Mouse (Mus musculus) limb, embryonic 15.5 days (tissue): ENCODE measurements around the gene Cmc2. TPM values are rescaled to one million over a fixed set of nuclear protein-coding genes. Genes with fewer than 3 reads are reported as not detected.

Experiments used
- ATAC-seq: fragments of 200-750 bp; cut with Nextera tagmentation; 2 replicates; pipeline ENCODE4 v1.8.0; 2017; ENCODE audit warnings: low read depth, moderate TSS enrichment; ENCODE audit not compliant: insufficient number of reproducible peaks, low FRiP score, low TSS enrichment
- H3K27ac ChIP-seq: fragments of 300-500 bp; sonication (generic); 2 replicates; pipeline ENCODE4 v1.5.1; 2015; ENCODE audit warnings: moderate library complexity, mild to moderate bottlenecking, inconsistent platforms
- H3K27me3 ChIP-seq: fragments of 300-500 bp; sonication (generic); 2 replicates; pipeline ENCODE4 v1.6.1; 2015; ENCODE audit warnings: inconsistent platforms
- H3K36me3 ChIP-seq: fragments of 300-500 bp; sonication (generic); 2 replicates; pipeline ENCODE4 v1.6.1; 2015; ENCODE audit warnings: inconsistent platforms
- H3K4me1 ChIP-seq: fragments of 300-500 bp; sonication (generic); 2 replicates; pipeline ENCODE4 v1.6.1; 2015; ENCODE audit warnings: inconsistent platforms
- H3K4me2 ChIP-seq: fragments of 300-500 bp; sonication (generic); 2 replicates; pipeline ENCODE4 v1.6.1; 2015; ENCODE audit warnings: mild to moderate bottlenecking, inconsistent platforms
- H3K4me3 ChIP-seq: fragments of 300-500 bp; sonication (generic); 2 replicates; pipeline ENCODE4 v1.5.1; 2015; ENCODE audit warnings: mild to moderate bottlenecking, inconsistent platforms
- H3K9ac ChIP-seq: fragments of 300-500 bp; sonication (generic); 2 replicates; pipeline ENCODE4 v1.6.1; 2015; ENCODE audit warnings: inconsistent platforms
- H3K9me3 ChIP-seq: fragments of 300-500 bp; sonication (generic); 2 replicates; pipeline ENCODE4 v1.6.1; 2016; ENCODE audit warnings: inconsistent platforms
- WGBS: fragments of 180-500 bp; shearing (Covaris S2); methylation state at CpG from one replicate; pipeline ENCODE4 v1.1.7; 2015; 5-methylcytosine and 5-hydroxymethylcytosine counted together
- polyA plus RNA-seq: library from polyadenylated mRNA; unstranded; fragments of >200 nt; fragmentation: Nextera tagmentation; extraction: Ambion mirVana; gene quantifications from 2 replicates; pipeline ENCODE4 v1.2.1, GENCODE M21; 2015

Gene Cmc2
- polyA plus RNA-seq, 1 experiment from 2014 or later = 65.3 TPM

DNA sequence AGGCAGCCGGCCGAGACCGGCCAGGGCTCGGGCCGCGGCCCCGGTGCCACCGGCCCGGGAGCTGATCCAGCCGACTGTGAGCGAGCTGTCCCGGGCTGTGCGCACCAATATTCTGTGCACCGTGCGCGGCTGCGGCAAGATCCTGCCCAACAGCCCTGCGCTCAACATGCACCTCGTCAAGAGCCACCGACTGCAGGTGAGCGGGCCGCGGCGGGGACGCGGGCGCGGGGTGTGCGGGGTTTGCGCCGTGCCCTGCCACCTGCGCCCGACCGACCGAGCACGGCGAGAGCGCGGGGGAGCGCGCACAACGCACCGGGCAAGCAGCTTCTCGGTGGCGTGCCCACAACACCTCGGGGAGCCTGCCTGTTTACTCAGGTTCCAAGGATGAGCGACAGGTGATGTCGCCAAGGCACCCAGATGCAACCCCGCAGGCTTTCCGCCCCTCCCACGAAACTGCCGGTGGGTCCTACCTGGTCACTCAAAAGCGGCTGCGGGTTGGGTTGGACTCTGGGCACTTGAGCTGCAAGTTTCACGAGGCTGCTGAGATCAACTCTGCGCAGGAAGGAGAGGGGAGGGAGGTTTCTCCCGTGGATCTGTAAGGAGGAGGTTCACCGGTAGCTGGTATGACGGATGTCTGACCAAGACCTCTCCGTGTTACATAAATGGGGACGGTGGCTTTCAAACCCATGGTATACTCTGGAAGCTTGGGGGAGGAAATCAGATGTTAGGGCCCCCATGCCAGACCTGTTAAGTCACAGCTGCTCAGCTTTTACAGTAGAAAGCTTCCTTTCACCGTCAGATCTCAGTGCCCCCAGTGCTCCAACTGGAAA, 22.5 kb upstream of the Cmc2 start:
- Histone ChIP-seq H3K4me2 (peak overlapping the region; percentile 86), H3K9ac (peak overlapping the region; percentile 89), H3K4me3 (peak overlapping the region; percentile 95), H3K9me3 (no peaks in the 10 kb centered on the region), H3K27me3 (no peaks in the 10 kb centered on the region), H3K4me1 (peaks cover 16% of the 10 kb centered on the region), H3K27ac (peak overlapping the region; percentile 33), H3K36me3 (peaks cover 6% of the 10 kb centered on the region)
- under 1% methylated on average over 62 of the region's 62 CpGs for WGBS
- peak; percentile 38; the same call in 1 of the 2 replicates for ATAC-seq

DNA sequence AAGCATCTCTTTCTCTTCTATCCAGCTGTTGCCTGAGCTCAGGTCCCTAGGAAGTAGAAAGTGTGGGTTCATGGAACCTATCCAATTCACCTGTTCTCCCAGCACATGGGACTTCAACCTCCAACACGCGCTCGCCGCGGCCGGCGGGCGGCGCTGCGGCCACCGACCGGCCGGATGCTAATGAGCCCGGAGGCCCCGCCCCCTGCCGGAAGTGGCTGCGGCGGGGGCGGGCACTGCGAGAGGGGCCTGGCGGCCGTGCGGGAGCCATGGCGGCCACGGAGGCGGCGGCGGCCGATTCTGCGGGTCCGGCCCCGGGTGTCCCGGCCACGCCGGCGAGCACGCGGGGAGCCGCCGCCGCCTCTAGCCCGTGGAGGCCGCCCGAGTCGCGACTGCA, 21.9 kb upstream of the Cmc2 start, which contains the start of gene Atmin:
Gene Atmin, plus strand, starts transcription at position 233 of the 394 bp plus-strand sequence.
- Histone ChIP-seq H3K4me2 (peak within 1 kb of the TSS; percentile 86), H3K9me3 (no peaks in the 10 kb centered on the region), H3K4me3 (peak within 1 kb of the TSS; percentile 95), H3K27ac (peak within 1 kb of the TSS; percentile 33), H3K9ac (peak within 1 kb of the TSS; percentile 89), H3K4me1 (peaks cover 16% of the 10 kb centered on the region), H3K36me3 (peaks cover 9% of the 10 kb centered on the region), H3K27me3 (no peaks in the 10 kb centered on the region)
- ATAC-seq = peak; percentile 77
- under 1% methylated on average over 45 of the region's 46 CpGs for whole genome bisulfite sequencing

DNA sequence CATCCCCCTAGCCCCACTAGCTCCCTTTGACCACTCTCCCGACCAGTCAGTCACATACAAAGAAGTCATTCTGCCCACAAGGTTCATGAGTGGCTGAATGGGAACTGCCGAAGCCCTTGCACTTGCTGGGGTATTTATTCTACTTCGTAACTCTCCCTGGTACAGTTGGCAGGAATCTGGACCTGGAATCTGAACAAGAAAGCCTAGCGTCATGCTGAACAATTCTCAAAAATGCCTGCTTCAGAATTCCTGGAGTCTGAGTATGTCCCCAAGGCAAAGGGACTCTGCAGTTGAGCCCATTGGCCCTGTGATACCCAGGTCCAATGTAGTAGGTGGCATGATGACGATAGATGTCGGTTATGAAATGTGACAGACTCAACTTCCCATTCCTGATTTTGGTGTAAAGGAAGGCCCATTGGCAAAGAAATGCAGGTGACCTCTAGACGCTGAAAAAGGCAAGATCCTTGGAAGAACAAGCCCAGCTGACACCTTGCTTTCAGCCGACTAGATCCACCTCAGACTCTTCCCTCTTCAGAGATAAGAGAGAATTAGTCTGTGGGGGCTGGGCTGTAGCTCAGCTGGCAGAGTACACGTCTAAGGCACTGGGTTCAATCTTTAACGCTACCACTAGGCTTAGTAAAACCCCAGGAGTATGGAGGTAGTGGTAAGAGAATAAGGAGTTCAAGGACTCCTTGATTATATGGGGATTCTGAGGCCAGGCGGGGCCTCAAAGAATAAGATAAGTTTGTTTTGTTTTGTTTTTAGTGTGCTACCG, 21.2 kb upstream of the Cmc2 start:
- Histone ChIP-seq H3K4me3 (no peak overlapping the region; the same call in 1 of the 2 replicates), H3K9me3 (no peaks in the 10 kb centered on the region), H3K36me3 (peaks cover 15% of the 10 kb centered on the region), H3K27ac (no peak overlapping the region), H3K9ac (no peak overlapping the region), H3K4me1 (peaks cover 16% of the 10 kb centered on the region), H3K4me2 (no peak overlapping the region), H3K27me3 (no peaks in the 10 kb centered on the region)
- no peak for ATAC-seq
- WGBS = 78% methylated on average over 12 of the region's 12 CpGs

DNA sequence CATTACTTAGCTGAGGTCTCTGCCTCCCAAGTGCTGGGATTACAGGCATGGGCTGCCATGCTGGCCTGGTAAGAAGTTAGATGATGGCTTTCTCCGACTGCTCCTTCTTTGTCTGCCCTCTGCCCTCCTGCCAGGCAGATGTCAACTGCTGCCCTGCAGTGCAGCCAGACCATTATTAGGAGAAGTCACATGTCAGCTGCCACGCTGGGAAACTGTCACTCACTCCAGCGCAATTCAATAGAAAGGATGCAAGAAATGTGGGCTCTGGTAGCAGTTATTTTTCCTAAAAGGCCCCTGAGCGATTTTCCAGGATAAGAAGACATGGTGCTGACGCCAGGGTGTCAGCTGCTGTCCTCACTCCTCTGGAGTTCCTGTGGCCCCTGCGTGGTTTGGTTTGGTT, 14.3 kb upstream of the Cmc2 start:
- Histone ChIP-seq H3K27ac (no peak overlapping the region), H3K4me2 (no peak overlapping the region), H3K9me3 (no peaks in the 10 kb centered on the region), H3K27me3 (no peaks in the 10 kb centered on the region), H3K4me1 (no peaks in the 10 kb centered on the region), H3K9ac (no peak overlapping the region), H3K4me3 (no peak overlapping the region), H3K36me3 (peaks cover 70% of the 10 kb centered on the region)
- no peak for ATAC-seq
- WGBS = 88% methylated on average over 6 of the region's 6 CpGs

DNA sequence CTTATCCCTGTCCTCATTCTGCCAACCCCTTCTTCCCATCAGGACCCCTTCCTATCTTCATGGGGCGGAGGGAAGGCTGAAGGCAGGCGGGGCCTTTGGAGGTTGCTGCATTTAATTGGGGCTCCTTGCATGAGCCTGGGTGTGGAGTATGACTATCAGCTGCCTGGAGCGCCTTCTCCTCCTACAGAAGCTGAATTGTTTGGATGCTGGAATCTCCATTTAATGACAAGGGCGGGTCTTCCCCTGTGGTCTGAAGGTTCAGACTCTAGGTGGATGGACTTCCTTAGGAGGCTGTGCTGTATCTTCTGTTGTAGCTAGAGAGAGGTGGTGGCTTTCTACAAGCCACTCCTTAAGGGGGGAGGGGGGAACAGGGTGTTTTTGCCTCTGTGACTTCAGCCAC, 13.7 kb upstream of the Cmc2 start:
- no peak for ATAC-seq
- H3K9me3 ChIP-seq = no peaks in the 10 kb centered on the region

DNA sequence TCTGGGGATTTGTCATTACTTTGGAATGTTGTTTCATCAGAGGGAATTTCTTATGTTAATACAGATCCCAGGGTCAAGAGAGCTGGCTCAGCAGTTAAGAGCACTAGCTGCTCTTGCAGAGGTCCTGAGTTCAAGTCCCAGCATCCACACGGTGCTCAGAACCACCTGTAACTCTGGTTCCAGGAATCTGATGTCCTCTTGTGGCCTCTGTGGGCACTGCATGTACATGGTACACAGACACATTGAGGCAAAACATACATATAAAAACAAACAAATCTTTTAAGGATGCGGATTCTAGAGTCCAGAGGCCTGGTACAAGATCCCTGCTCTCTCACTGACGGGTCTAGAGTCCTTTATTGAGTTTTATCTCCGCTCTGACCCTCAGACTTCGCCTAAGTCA, 7.3 kb upstream of the Cmc2 start:
- ATAC-seq = no peak
- 88% methylated on average over 5 of the region's 5 CpGs for WGBS

More for the DNA sequence above, 13.7 kb upstream of the Cmc2 start:
- Histone ChIP-seq H3K27ac (no peak overlapping the region), H3K36me3 (peaks cover 68% of the 10 kb centered on the region), H3K27me3 (no peaks in the 10 kb centered on the region), H3K9ac (no peak overlapping the region), H3K4me2 (no peak overlapping the region), H3K4me3 (no peak overlapping the region), H3K4me1 (no peaks in the 10 kb centered on the region)
- WGBS = 94% methylated on average over 4 of the region's 4 CpGs

DNA sequence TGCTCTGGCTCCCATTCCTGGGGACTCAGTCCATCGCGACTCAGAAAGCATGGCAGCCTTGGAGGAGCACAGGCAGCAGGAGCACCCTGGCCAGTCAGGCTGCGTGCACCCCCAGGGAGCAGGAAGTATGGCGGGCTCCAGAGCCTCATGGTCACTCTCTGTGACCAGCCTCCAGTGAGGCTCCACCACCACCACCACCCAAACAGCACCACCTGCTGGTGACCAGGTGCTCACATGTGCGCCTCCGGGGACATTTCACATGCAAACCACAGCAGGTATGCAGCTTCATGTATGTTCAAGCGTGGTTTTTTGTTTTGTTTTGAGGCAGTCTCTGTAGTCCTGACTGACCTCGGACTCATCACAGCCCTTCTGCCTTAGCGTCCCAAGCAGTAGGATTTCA, 6.6 kb upstream of the Cmc2 start:
- H3K9ac ChIP-seq = no peak overlapping the region
- no peaks in the 10 kb centered on the region for H3K27me3 ChIP-seq
- no peak for ATAC-seq
- no peak overlapping the region for H3K4me2 ChIP-seq
- H3K36me3 ChIP-seq = peaks cover 34% of the 10 kb centered on the region
- no peak overlapping the region for H3K27ac ChIP-seq
- no peak overlapping the region for H3K4me3 ChIP-seq
- 86% methylated on average over 9 of the region's 9 CpGs for WGBS
- no peaks in the 10 kb centered on the region for H3K4me1 ChIP-seq
- H3K9me3 ChIP-seq = no peaks in the 10 kb centered on the region

More for the DNA sequence above, 7.3 kb upstream of the Cmc2 start:
- no peaks in the 10 kb centered on the region for H3K27me3 ChIP-seq
- H3K9ac ChIP-seq = no peak overlapping the region
- no peak overlapping the region for H3K4me2 ChIP-seq
- no peaks in the 10 kb centered on the region for H3K4me1 ChIP-seq
- H3K27ac ChIP-seq = no peak overlapping the region
- no peak overlapping the region for H3K4me3 ChIP-seq
- peaks cover 41% of the 10 kb centered on the region for H3K36me3 ChIP-seq
- H3K9me3 ChIP-seq = no peaks in the 10 kb centered on the region

DNA sequence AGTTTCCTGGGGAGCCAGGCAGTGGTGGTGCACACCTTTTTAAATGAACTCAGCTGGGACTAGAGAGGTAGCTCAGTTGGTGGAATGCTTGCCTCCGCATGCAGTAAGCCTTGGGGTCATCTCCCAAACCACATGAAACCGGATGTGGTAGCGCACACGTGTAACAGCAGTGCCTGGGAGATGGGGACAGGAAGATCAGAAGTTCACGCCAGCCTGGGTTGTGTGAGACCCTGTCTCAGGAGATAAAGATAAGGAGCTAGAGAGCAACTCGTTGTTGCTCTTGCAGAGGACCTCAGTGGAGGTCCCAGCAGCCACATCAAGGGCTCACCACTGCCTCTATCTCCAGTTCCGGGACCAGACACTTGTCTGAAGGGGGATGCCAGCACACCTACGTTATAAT, 2.3 kb upstream of the Cmc2 start:
- Histone ChIP-seq H3K9ac (no peak overlapping the region), H3K4me2 (no peak overlapping the region), H3K4me3 (no peak overlapping the region), H3K36me3 (peaks cover 17% of the 10 kb centered on the region), H3K4me1 (peaks cover 14% of the 10 kb centered on the region), H3K27me3 (no peaks in the 10 kb centered on the region), H3K9me3 (no peaks in the 10 kb centered on the region), H3K27ac (no peak overlapping the region)
- no peak for ATAC-seq
- WGBS = 89% methylated on average over 8 of the region's 8 CpGs

DNA sequence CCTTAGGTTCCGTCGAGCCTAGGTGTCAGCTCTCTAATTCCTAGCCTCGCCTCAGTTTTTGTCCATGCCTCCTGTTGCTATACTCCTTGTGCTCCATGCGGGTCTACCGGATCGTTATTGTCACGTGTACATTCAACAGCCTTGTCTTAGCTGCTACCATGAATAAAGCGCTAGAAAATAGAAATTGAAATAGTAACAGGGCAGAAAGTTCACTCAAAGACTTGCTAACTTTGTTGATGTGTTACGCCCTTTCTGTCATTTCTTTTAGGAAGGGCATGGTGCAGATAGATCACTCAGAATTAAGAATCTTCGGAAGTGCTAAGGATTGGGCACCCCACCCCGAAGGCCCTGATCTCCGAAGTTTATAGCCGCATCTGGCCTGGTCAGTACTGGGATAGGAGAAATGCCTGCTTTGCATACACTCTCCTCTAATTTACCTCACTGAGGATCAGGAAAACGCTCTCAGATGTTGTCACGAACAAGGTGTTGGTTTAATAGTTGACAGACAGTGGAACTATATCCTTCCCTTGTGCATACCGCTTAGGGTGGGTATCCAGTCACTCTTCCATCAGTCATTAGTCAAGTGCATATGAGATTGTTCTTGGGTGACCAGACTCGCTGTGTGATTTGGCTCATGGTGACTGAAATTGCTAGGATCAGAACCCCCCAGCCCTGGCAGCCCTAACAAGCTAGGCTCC, 954 bp upstream of the Cmc2 start:
- Histone ChIP-seq H3K27ac (peak overlapping the region; percentile 90), H3K4me3 (peak overlapping the region; percentile 84), H3K9ac (peak overlapping the region; percentile 79), H3K4me2 (peak overlapping the region; percentile 70), H3K4me1 (peaks cover 14% of the 10 kb centered on the region), H3K9me3 (no peaks in the 10 kb centered on the region), H3K36me3 (peaks cover 12% of the 10 kb centered on the region), H3K27me3 (no peaks in the 10 kb centered on the region)
- WGBS = 25% methylated on average over 17 of the region's 17 CpGs
- ATAC-seq = no peak

DNA sequence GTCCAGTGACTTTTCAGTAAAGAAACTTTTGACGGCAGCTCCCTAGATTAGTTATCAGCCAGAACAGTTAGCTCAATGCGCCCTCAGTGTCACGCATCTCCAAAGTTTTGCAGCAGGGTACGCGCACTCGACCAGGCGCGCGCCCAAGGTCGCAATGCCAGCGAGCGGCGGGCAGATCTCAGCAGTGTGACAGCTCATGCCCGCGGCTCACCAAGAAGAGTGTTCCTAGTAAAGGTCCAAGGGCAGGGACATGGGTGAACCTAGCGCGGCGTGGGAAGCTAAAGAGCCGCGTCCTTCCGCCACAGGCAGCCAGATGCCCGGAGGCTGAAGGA, 284 bp downstream of the Cmc2 start:
- Histone ChIP-seq H3K4me3 (peak overlapping the region; percentile 84), H3K27me3 (no peaks in the 10 kb centered on the region), H3K4me1 (peaks cover 14% of the 10 kb centered on the region), H3K27ac (peak overlapping the region; percentile 90), H3K9me3 (no peaks in the 10 kb centered on the region), H3K4me2 (peak overlapping the region; percentile 70), H3K36me3 (peaks cover 14% of the 10 kb centered on the region), H3K9ac (peak overlapping the region; percentile 79)
- under 1% methylated on average over 22 of the region's 22 CpGs for WGBS
- ATAC-seq = peak; percentile 37; the same call in 1 of the 2 replicates

DNA sequence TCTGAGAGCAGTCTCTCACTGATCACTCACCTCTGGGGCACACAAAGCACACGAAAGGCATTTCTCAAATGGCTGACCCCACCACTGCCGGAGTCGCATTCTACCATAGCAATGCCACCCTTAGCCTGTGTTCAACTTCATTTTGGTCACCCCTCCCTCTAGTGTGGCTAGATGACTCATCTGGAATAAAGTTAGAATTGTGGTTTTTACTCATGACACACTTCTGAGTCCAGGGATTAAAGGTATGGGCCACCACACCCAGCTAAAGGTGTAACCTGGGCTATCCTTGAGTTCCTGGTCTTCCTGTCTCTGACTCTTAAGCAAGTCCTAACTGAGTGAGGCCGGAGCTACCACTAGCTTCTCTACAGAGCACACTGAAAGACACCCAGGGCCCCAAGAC, 15.4 kb downstream of the Cmc2 start:
- Histone ChIP-seq H3K9ac (no peak overlapping the region), H3K27me3 (no peaks in the 10 kb centered on the region), H3K9me3 (no peaks in the 10 kb centered on the region), H3K4me2 (no peak overlapping the region), H3K27ac (no peak overlapping the region), H3K36me3 (peaks cover 24% of the 10 kb centered on the region), H3K4me3 (no peak overlapping the region), H3K4me1 (no peaks in the 10 kb centered on the region)
- ATAC-seq = no peak
- 89% methylated on average over 4 of the region's 4 CpGs for WGBS
